Mouse (Mus musculus) kidney, adult 18-20 months (tissue): Measurements from ENCODE around the gene Bmp7.

ENCODE experiments used
- DNase-seq: peaks from one replicate; pipeline ENCODE4 v3.0.0; 2021

The Bmp7 gene

GRCm38 (mm10) chr2:172940799-172941163 lies 660 bp upstream of the Bmp7 start:
- no peak for DNase-seq

- DNase-seq: no peak
These were observed 500 bp downstream of the Bmp7 start for GRCm38 (mm10) chr2:172939639-172940002.

- DNase-seq: peak; percentile 82
These were observed 1.1 kb downstream of the Bmp7 start for GRCm38 (mm10) chr2:172938761-172939638.

GRCm38 (mm10) chr2:172937326-172938190 lies 2.6 kb downstream of the Bmp7 start:
- DNase-seq: no peak

GRCm38 (mm10) chr2:172936844-172937243 lies 3.3 kb downstream of the Bmp7 start:
- DNase-seq: no peak

GRCm38 (mm10) chr2:172935776-172936562 lies 4.2 kb downstream of the Bmp7 start:
- no peak for DNase-seq

GRCm38 (mm10) chr2:172934891-172935740 lies 5.0 kb downstream of the Bmp7 start:
- no peak for DNase-seq

GRCm38 (mm10) chr2:172934420-172934788 lies 5.7 kb downstream of the Bmp7 start:
- DNase-seq: no peak

GRCm38 (mm10) chr2:172933631-172934419 lies 6.3 kb downstream of the Bmp7 start:
- peak; percentile 43 for DNase-seq

GRCm38 (mm10) chr2:172931137-172931898 lies 8.8 kb downstream of the Bmp7 start:
- DNase-seq: no peak

GRCm38 (mm10) chr2:172929905-172930436 lies 10.2 kb downstream of the Bmp7 start:
- DNase-seq: peak; percentile 78

- no peak for DNase-seq
These were observed 12.5 kb downstream of the Bmp7 start for GRCm38 (mm10) chr2:172927643-172928042.

GRCm38 (mm10) chr2:172926311-172926710 lies 13.8 kb downstream of the Bmp7 start:
- DNase-seq: no peak

GRCm38 (mm10) chr2:172924961-172925360 lies 15.2 kb downstream of the Bmp7 start:
- DNase-seq: no peak

GRCm38 (mm10) chr2:172923198-172923597 lies 16.9 kb downstream of the Bmp7 start:
- DNase-seq: no peak

- no peak for DNase-seq
These were observed 17.5 kb downstream of the Bmp7 start for GRCm38 (mm10) chr2:172922597-172922996.

- DNase-seq: peak; percentile 60
These were observed 26.1 kb downstream of the Bmp7 start for GRCm38 (mm10) chr2:172914018-172914417.

GRCm38 (mm10) chr2:172911715-172912114 lies 28.4 kb downstream of the Bmp7 start:
- DNase-seq: no peak

- no peak for DNase-seq
These were observed 29.0 kb downstream of the Bmp7 start for GRCm38 (mm10) chr2:172911157-172911556.

- DNase-seq: no peak
These were observed 30.7 kb downstream of the Bmp7 start for GRCm38 (mm10) chr2:172909463-172909862.
